Mouse (Mus musculus): ENCODE data around the gene Gata2. TPM values are rescaled to one million over a fixed set of nuclear protein-coding genes. Genes with fewer than 3 reads are reported as not detected.

The Gata2 gene
- polyA plus RNA-seq (2012; fragmentation: generic; extraction: Trizol), result 10 to 100 TPM in 1 of 2 experiments, 1 to 10 TPM in 1; 6.2 to 23.6 TPM

DNA sequence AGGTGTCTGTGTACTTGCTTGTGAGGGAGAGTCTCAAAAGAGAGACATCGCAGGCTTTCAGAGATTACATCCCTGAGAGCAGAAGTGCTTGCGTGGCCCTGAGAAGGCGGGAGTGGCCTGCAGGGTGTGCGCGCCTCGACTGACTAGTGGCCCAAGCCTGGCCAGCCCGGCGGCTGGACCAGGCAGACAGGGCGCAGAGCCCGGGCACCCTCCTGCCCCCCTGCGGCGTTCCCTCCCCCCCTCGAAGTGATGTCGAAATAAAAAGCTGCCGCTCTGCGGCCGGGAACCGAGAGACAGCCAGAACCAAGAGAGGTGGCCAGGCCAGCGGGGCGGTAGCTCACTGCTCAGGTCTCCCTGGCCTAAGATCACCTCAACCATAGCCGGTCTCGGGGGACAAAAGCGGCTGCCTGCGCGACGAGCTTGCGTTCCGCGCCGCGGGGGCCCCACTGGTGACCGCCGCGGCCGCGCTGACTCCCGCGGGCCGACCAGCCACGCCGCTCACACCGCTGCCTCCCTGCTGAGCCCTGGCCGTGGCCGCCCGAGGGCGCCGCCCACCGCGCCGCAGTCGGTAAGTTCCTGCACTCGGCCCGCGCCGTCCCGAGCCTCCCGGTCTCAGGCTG, at the start of gene Gata2:
TSS of gene Gata2 (plus strand) at position 459 of the 620 bp plus-strand sequence.

DNA sequence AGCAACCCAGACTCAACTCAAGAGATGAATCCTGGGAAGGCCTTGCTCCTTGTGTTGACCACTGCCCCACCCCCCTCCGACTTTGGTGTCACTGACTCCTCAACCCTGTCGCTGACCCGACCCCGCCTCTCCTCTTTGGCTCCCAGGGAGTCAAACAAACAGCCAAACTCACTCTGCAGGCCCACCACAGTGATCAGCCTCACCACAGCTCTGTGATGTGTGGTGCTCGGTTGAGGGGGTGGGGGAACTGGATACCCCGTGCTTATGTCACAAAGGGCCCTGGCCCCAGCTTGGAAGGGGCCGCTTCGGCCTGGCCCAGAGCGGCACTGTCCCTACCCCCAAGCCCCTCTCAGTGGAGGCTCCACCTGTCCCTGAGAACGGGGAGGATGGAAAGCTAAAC, 28.3 kb downstream of the Gata2 start, which contains the start of gene Dnajb8:
TSS of gene Dnajb8 (plus strand) at position 301 of the 400 bp plus-strand sequence.

Other genes starting within 250 kb of the Gata2 start
- 100 to 1,000 TPM; 213 to 243 TPM for gene H1fx, start 212.3 kb upstream of the Gata2 start, polyA plus RNA-seq (2012; fragmentation: generic; extraction: Trizol)
- 100 to 1,000 TPM in 1 of 2 experiments, 10 to 100 TPM in 1; 36.4 to 171 TPM for gene Rab7, start 148.6 kb upstream of the Gata2 start, polyA plus RNA-seq (2012; fragmentation: generic; extraction: Trizol)
- gene Rpn1, start 109.4 kb upstream of the Gata2 start, polyA plus RNA-seq (2012; fragmentation: generic; extraction: Trizol), result 100 to 1,000 TPM in 1 of 2 experiments, 10 to 100 TPM in 1; 65.8 to 114 TPM
- not detected for gene Dnajb8, start 28.4 kb downstream of the Gata2 start, polyA plus RNA-seq (2012; fragmentation: generic; extraction: Trizol)

Data from C3H10T1/2 (cell line).